Mouse (Mus musculus) megakaryocyte, adult 5-6 weeks (primary cell): Measurements from ENCODE around the gene Gm37419. TPM values are rescaled to one million over a fixed set of nuclear protein-coding genes. Genes with fewer than 3 reads are reported as not detected.

ENCODE experiments used
- ATAC-seq: 2 replicates; pipeline ENCODE4 v1.8.0; 2016; ENCODE audit warnings: mild to moderate bottlenecking, inconsistent platforms; ENCODE audit not compliant: poor library complexity, severe bottlenecking
- total RNA-seq, 2 experiments: library from RNA; stranded (forward) in 1 of 2; stranded (reverse) in 1 of 2; fragments of 153-499, 151-499 nt in 1 of 2; fragments of 221-1000, 200-1000 nt in 1 of 2; gene quantifications; 2 replicates each; pipeline versions ENCODE4 v1.2.3 to v1.2.4; 2015 to 2017

Gm37419 gene
- total RNA-seq (2015): not detected in 2 replicates
- not detected in 2 replicates for total RNA-seq (2017)

DNA sequence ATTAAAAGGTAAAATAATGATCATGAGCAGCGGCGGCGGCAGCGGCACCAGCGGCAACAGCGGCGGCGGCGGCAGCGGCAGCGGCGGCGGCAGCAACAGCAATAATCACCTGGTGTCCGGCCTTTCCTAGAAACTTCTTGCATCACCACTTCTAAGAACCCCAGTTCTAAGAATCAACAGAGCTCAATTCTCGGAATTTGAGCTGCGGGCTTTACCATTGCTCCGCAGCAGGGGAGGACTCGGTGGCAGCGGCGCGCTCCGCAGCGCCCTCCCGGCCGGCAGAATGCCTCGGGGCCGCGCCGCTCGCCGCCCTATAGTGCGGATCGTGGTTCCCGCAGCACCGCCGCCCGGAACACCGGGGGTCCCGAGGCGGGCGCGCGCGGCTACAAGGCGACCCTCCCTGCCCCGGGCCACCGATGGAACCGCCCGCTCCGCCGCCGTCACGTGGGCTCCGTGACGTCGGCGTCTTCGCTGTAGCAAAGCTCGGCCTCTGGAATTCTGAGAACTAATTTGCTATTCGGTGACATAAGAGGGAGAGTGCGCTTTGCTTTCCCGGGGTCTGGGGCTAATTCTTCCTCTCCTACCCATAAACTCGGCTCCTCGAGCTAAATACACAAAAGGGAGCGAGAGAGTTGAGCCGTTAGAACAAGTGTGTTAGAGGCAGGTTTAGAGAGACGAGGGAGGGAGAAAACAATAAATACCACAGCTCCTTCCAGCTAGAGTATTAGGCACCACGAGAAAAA lies at the start of gene Gm37419, which contains the start of gene Bcl6:
Gm37419 (plus strand) TSS at position 17 of the 743 bp plus-strand sequence.
Bcl6 (minus strand) TSS at position 387 of the 743 bp plus-strand sequence.
- ATAC-seq: peak; percentile 43

- no peak for ATAC-seq
These were observed 43.5 kb upstream of the Gm37419 start for GRCm38 (mm10) chr16:23944801-23945200.

DNA sequence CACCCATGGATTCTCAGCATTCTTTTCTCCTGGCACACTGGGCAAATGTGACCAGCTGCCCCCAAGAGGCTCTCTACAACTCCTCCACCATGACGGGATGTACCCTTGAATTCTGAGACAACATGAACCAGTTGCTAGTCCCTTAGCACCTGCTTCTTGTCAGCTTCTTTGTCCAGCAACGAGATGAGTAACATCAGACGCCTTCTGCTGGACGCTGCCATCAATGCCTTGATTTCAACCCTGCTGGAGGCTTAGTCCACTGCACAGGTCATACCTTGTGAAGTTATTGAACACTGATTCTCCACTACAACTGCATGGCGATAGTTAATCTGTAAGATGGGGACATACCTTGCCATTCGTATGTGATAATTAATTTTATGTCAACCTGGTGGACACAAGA lies 40.6 kb upstream of the Gm37419 start:
- ATAC-seq: no peak

DNA sequence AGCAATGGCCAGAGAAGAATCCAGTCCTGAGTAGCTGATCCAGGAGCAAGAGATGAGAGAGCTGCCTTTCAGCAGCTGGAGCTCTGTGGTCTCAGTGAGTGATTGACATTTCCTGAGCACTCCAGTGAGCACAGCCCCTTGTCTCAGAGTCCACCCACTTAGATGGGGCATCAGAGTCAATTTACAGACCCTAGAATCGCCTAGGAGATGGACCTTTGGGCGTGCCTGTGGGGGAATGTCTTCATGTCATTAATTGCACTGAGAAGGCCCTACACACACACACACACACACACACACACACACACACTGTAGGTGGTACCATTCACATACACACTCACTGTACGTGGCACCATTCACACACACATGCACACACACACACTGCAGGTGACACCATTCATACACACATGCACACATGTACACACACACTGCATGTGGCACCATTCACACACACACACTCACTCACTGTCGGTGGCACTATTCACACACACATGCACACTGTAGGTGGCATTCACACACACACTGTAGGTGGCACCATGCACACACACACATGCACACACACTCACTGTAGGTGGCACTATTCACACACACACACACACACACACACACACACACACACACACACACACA lies 36.1 kb upstream of the Gm37419 start:
- ATAC-seq: no peak

- peak; percentile 30; the same call in 1 of the 2 replicates for ATAC-seq
These were observed 34.9 kb upstream of the Gm37419 start for GRCm38 (mm10) chr16:23953189-23953958.

DNA sequence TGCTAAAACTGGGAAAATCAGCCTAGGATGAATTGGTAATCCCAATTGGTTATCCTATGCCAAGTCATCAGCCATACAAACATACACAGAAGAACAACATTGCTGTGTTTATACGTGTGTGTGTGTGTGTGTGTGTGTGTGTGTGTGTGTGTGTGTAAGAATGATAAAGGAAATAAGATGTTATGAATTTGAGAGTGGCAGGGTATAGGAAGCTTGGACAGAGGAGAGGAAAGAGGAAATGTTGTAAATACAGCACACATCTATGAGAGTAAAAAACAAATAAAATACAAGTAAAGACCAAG lies 34.4 kb upstream of the Gm37419 start:
- no peak for ATAC-seq

- no peak for ATAC-seq
These were observed 29.3 kb upstream of the Gm37419 start for GRCm38 (mm10) chr16:23958938-23959337.

DNA sequence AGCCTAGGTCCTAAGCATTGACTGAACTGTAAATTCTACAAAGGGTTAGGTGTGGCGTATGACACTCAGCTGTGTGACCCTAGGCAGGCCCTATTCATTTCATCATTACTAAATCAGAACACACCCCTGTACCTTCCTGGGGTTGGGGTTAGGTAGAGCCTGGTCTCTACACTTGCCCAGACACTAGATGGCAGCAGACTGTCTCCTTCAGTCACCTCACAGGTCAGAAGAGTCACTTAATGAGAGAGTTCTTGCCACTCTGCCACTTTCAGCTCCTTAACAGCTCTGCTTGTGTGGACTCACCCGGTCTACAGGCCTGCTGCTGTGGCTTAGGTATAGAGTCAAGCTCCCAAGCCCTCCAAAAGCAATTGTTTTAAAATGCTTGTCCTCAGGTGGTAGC lies 25.9 kb upstream of the Gm37419 start:
- ATAC-seq: peak; percentile 56

- no peak for ATAC-seq
These were observed 24.2 kb upstream of the Gm37419 start for GRCm38 (mm10) chr16:23963896-23964668.

DNA sequence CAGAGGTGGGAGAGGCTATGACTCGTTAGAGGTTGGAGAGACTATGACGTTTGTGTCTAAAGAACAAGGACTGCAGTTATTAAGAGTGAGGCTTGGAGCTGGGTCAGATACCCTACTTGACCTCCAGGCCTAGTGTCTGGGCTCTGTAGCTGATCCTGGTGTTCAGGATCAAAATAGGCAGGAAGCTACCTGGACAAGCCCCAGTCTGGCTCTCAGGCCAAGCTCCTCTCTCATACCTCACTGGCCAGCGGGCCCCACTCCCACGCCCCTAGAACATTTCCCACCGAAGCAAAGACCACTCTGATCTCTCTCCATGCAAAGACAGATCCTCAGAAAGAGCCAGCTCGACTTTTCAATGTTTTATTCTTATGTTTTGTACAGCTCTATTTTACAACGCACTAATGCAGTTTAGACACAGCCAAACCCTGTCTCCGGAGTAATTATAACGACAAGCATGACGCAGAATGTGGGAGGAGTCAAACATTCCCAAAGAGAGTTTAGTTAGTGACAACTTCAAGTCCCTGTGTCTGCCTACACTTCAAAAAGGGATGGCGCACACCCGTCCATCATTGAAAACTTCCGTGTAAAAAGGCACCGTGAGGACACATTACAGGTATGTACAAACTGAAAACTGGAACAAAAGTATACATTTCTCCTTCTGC lies 23.4 kb upstream of the Gm37419 start:
- ATAC-seq: no peak

DNA sequence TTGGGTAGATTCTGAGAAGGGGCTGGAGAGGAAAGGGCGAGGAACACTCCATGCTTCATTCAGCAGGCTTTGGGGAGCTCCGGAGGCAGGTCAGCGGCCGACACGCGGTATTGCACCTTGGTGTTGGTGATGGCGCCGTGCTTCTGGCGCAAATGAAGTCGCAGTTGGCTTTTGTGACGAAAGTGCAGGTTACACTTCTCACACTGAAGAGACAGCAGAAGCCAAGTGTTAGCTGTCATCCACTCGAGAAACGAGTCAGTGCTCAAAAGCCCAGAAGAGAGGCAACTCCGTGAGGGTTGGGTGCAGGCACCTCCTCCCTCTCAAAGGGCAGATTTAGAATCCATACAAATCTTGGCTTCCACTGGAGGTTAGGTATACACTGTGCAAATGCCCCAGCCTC lies 22.2 kb upstream of the Gm37419 start:
- ATAC-seq: no peak

GRCm38 (mm10) chr16:23967301-23967700 lies 21.0 kb upstream of the Gm37419 start:
- ATAC-seq: peak; percentile 43

- peak; percentile 20; the same call in 1 of the 2 replicates for ATAC-seq
These were observed 19.4 kb upstream of the Gm37419 start for GRCm38 (mm10) chr16:23968888-23969287.

GRCm38 (mm10) chr16:23969919-23970318 lies 18.4 kb upstream of the Gm37419 start:
- peak; percentile 25; the same call in 1 of the 2 replicates for ATAC-seq

- ATAC-seq: no peak
These were observed 16.0 kb upstream of the Gm37419 start for GRCm38 (mm10) chr16:23972126-23972740.

DNA sequence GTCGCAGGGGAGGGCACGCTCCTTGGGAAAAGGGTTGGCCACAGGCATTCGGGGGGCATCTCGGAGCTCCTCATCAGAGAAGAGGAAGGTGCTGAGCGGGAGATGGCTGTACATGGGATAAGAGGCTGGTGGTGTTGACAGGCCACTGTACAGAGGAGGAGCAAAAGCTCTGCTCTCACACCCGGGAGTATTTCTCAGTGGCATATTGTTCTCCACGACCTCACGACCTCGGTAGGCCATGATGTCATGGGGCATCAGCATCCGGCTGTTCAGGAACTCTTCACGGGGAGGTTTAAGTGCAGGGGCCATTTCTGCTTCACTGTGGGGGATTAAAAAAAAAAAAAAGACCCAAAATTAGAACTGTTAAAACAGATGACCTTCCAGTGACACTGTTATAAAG lies 15.4 kb upstream of the Gm37419 start:
- ATAC-seq: no peak

- no peak for ATAC-seq
These were observed 14.5 kb upstream of the Gm37419 start for GRCm38 (mm10) chr16:23973635-23974367.

- ATAC-seq: peak; percentile 39
These were observed 12.1 kb upstream of the Gm37419 start for GRCm38 (mm10) chr16:23976196-23976595.

- ATAC-seq: no peak
These were observed 10.6 kb upstream of the Gm37419 start for GRCm38 (mm10) chr16:23977732-23978131.
